Mouse (Mus musculus) neural tube, embryonic 15.5 days (tissue): ENCODE measurements around the gene Zcrb1. TPM values are rescaled to one million over a fixed set of nuclear protein-coding genes. Genes with fewer than 3 reads are reported as not detected.

Source experiments
- ATAC-seq: fragments of 200-750 bp; cut with Nextera tagmentation; 2 replicates; pipeline ENCODE4 v1.8.0; 2017; ENCODE audit warnings: mild to moderate bottlenecking, moderate TSS enrichment, moderate library complexity; ENCODE audit not compliant: low FRiP score
- H3K27ac ChIP-seq: fragments of 300-500 bp; sonication (generic); replicated peaks from 2 replicates; pipeline ENCODE4 v1.5.1; 2015; ENCODE audit warnings: mild to moderate bottlenecking, inconsistent platforms
- H3K27me3 ChIP-seq: fragments of 300-500 bp; sonication (generic); replicated peaks from 2 replicates; pipeline ENCODE4 v1.6.1; 2015; ENCODE audit warnings: inconsistent platforms
- H3K36me3 ChIP-seq: fragments of 300-500 bp; sonication (generic); 2 replicates; pipeline ENCODE4 v1.6.1; 2015; ENCODE audit warnings: inconsistent platforms
- H3K4me1 ChIP-seq: fragments of 300-500 bp; sonication (generic); 2 replicates; pipeline ENCODE4 v1.6.1; 2015; ENCODE audit warnings: inconsistent platforms
- H3K4me2 ChIP-seq: fragments of 300-500 bp; sonication (generic); 2 replicates; pipeline ENCODE4 v1.6.1; 2015; ENCODE audit warnings: inconsistent platforms, mild to moderate bottlenecking, moderate library complexity
- H3K4me3 ChIP-seq: fragments of 300-500 bp; sonication (generic); replicated peaks from 2 replicates; pipeline ENCODE4 v1.5.1; 2015; ENCODE audit warnings: mild to moderate bottlenecking, inconsistent platforms
- H3K9ac ChIP-seq: fragments of 300-500 bp; sonication (generic); replicated peaks from 2 replicates; pipeline ENCODE4 v1.6.1; 2015; ENCODE audit warnings: mild to moderate bottlenecking, inconsistent platforms
- H3K9me3 ChIP-seq: fragments of 300-500 bp; sonication (generic); replicated peaks from 2 replicates; pipeline ENCODE4 v1.6.1; 2016; ENCODE audit warnings: inconsistent platforms
- WGBS: fragments of 180-500 bp; shearing (Covaris S2); methylation state at CpG from one replicate; pipeline ENCODE4 v1.1.7; 2015; ENCODE audit warnings: mixed read lengths; 5-methylcytosine and 5-hydroxymethylcytosine counted together
- polyA plus RNA-seq: library from polyadenylated mRNA; unstranded; fragments of >200 nt; fragmentation: Nextera tagmentation; extraction: Ambion mirVana; gene quantifications from 2 replicates; pipeline ENCODE4 v1.2.1, GENCODE M21; 2015

The Zcrb1 gene
- polyA plus RNA-seq, 1 experiment from 2014 or later: 170 TPM

DNA sequence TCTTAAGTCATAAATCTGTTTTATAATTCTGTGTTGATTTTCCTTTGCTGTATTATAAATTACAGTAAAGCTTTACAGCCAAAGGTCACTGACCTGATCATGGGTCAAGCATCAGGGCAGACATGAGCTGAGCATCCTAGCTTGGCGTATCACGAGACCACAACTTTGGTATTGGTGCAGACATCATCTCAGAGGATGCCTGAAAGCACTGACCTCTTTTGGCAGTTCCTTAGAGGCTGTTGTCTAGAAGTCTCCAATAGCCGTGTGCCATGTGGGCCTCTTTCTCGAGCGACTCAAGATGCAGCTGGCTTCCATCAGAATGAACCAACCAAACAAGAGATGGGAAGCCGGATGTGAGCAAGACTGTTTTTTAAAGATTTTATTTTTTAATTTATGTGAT, 32.6 kb downstream of the Zcrb1 start:
- Histone ChIP-seq H3K9ac (no peak overlapping the region), H3K36me3 (no peaks in the 10 kb centered on the region), H3K4me2 (no peak overlapping the region), H3K27ac (no peak overlapping the region), H3K4me1 (no peaks in the 10 kb centered on the region), H3K4me3 (no peak overlapping the region), H3K9me3 (no peaks in the 10 kb centered on the region), H3K27me3 (no peaks in the 10 kb centered on the region)
- WGBS: 91% methylated on average over 6 of the region's 6 CpGs
- no peak for ATAC-seq

DNA sequence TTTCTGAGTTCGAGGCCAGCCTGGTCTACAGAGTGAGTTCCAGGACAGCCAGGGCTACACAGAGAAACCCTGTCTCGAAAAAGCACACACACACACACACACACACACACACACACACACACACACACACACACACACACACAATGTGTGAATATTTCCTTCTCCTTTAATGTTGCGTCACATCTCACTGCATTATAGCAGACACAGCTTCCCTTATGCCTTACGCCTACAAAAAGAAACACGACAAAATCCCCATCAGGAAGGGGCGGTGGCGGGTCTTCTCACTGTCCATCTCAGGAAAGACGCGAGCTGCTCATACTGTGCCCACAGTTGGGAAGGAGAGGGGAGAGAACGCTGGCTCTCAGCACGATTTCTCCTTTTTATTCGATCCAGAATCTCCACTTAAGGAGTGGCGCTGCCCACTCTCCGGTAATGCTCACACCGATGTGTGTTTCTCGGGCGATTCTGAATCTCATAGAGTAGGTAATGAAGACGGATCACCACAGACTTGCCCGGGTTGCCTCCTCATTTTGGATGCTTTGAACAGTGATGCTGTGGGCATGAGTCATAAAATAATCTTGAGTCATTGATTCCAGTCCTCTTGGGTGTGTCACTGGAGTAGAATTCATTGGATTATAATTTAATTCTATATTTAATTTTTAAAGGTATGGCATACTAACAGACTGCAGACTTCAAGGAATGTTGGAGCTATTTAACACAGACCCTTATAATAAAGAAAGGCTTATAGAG, 39.6 kb downstream of the Zcrb1 start:
- Histone ChIP-seq H3K27ac (no peak overlapping the region), H3K4me2 (no peak overlapping the region), H3K36me3 (no peaks in the 10 kb centered on the region), H3K9me3 (no peaks in the 10 kb centered on the region), H3K9ac (no peak overlapping the region), H3K27me3 (no peaks in the 10 kb centered on the region), H3K4me1 (no peaks in the 10 kb centered on the region), H3K4me3 (no peak overlapping the region)
- ATAC-seq: no peak
- 90% methylated on average over 19 of the region's 19 CpGs for WGBS

DNA sequence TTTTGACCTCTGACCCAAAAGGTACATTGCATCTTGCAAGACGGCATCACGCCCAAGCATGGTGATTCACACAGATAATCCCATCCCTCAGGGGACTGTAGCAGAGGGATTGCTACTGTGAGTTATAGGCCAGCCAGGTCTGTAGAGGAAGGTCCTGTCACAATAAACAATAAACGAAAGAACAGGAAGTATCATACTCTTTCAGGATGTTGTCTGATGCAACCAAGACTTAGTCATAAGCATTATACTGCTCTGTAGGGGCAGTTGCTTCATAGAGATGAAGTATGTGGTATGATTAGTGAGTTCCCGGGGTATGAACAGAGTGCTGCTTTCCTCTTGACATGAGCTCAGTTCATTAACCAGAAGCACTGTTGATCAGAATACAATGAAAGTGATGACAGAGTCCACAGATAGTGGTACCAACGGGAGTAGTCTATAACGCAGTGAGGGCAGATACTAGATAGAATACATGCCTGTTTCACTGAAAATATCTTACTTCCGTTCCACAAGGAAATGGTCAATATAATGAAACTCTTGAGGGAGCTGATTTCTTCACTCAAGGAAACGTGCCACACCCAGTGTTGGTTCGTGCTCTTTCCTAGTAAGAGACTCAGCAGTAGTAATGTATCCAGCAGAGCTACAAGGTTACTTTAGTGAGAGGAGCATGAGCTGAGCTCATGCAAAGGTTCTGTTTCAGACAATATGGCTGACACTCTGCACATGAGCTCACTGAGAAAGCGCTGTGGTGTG, 57.3 kb downstream of the Zcrb1 start:
- no peaks in the 10 kb centered on the region for H3K9me3 ChIP-seq
- ATAC-seq: no peak
- H3K4me3 ChIP-seq: no peak overlapping the region
- H3K27ac ChIP-seq: no peak overlapping the region
- H3K9ac ChIP-seq: no peak overlapping the region
- no peaks in the 10 kb centered on the region for H3K27me3 ChIP-seq
- no peaks in the 10 kb centered on the region for H3K36me3 ChIP-seq
- H3K4me1 ChIP-seq: peaks cover 10% of the 10 kb centered on the region
- 91% methylated on average over 10 of the region's 10 CpGs for WGBS
- H3K4me2 ChIP-seq: no peak overlapping the region

DNA sequence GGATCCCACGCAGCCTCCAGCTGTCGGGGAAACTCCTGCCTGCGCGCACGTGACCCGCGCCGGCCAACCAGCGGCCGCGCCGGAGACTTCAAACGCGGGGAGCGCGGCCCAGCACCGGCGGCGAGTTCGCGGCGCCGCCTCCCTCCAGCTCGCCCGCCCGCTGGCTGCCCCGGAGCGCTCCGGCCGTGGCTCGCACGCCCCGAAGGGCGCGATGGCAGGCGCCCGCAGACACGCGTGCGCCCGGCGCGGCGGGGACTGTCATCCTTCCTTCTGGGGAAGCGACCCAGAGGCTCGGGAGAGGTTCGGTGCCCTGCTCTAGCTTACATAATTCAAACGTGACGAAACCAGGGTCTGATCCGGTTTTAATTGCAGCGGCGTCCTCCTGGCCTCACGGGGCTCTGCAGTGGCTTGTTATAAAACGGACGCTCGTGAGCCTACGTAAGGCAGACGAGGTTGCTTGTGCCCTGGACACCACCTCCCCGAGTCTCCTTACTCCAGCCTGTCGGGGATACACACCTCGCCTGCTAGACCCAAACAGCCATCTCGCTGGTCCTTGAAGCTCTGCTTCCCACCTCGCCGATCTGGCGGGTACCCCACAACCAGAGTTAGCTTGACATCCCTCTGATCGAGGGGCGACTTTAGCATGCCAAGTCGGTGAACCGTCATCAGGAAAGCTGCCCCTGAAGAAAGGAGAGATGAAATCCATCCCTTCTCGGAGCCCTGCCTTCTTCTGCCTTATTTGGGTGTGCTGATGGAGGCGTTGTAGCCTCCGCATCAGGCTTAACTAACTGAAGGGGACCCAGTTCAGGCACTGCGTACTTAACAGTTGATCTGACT, 61.0 kb downstream of the Zcrb1 start, which contains the start of gene Yaf2:
TSS of gene Yaf2 (minus strand) at position 11 of the 837 bp plus-strand sequence.
- peak; percentile 94 for ATAC-seq
- H3K27ac ChIP-seq: peak within 1 kb of the TSS; percentile 94
- H3K4me3 ChIP-seq: peak within 1 kb of the TSS; percentile 83
- no peaks in the 10 kb centered on the region for H3K9me3 ChIP-seq
- H3K36me3 ChIP-seq: 0 out of 2 replicates have a peak, but pooled peaks cover 4% of the 10 kb centered on the region
- peak within 1 kb of the TSS; percentile 81 for H3K9ac ChIP-seq
- under 1% methylated on average over 65 of the region's 73 CpGs for WGBS
- H3K27me3 ChIP-seq: no peaks in the 10 kb centered on the region
- H3K4me1 ChIP-seq: peaks cover 16% of the 10 kb centered on the region
- H3K4me2 ChIP-seq: peak within 1 kb of the TSS; percentile 87

DNA sequence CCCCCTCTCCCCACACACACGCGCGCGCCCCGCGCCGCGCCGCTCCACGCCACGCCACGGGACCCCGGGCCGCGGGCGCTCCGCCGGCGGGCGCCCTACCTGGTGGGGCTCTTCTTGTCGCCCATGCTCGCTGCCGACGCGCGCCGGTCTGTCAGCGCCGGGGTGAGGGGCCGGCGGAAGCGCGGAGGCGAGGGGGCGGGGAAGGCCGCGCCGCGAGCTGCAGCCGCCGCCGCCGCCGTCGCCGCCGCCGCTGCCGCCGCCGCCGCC, 61.5 kb downstream of the Zcrb1 start:
- Histone ChIP-seq H3K9ac (peak overlapping the region; percentile 81), H3K27me3 (no peaks in the 10 kb centered on the region), H3K27ac (peak overlapping the region; percentile 94), H3K9me3 (no peaks in the 10 kb centered on the region), H3K4me1 (peaks cover 16% of the 10 kb centered on the region), H3K4me2 (peak overlapping the region; percentile 87), H3K36me3 (0 out of 2 replicates have a peak, but pooled peaks cover 4% of the 10 kb centered on the region), H3K4me3 (peak overlapping the region; percentile 83)
- ATAC-seq: no peak
- under 1% methylated on average over 27 of the region's 52 CpGs for WGBS

Other genes starting within 250 kb of the Zcrb1 start
- gene Gxylt1, start 123.2 kb downstream of the Zcrb1 start, polyA plus RNA-seq: 4.4 and 6.5 TPM in 2 replicates
- gene Yaf2, start 61.4 kb downstream of the Zcrb1 start, polyA plus RNA-seq: 123 and 139 TPM in 2 replicates
- 38.9 and 40.4 TPM in 2 replicates for gene Pphln1, start within 50 bp of the Zcrb1 start, polyA plus RNA-seq
- 22.8 and 27.5 TPM in 2 replicates for gene Prickle1, start 197.6 kb upstream of the Zcrb1 start, polyA plus RNA-seq